21 mouse cellular contexts compared by ENCODE assay signal in the genomic region with DNA sequence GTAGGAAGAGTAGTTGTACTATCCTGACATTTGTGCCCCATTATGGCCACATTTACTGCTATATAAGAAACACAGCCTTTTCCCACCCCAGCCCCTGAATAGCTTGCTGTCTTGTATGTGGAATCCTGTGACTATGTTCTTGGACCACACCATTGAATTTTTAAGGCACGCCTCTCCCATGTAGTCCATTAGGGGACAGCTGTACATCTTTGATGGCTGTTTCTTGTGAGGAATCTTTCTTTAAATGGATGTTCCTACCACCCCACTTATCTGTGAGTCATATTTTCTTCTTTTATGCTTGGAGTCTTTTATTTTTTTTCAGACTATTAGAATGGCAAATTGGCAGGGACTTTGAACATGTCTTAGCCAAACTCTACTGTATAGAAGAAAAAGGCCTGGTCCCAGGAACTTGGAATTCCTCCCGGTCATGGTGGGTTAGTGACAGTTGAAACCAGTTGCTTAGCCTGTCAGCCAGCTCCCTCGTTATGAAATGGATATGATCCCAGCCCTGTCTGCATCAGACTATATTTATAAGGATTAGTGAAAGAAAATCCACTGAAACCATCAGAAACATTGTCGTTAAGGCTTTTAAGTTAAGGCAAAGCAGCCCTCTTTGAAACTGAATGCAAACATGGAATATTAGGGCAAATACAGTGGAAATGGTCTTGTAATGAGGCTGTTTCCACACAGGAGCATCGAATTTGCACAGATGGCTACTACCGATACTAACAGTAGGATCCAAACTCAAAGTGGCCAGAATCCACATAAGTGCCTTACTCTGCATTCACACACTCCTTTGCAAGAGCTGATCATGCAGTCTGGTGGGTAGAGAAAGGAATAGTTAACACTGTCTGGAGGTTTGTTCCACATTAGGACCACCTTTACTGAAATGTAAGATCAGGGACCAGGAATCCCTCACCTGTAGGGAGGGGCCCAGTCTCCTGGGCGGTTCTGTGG. TPM values are rescaled to one million over a fixed set of nuclear protein-coding genes. Genes with fewer than 3 reads are reported as not detected.
DNase-seq lines count a peak whose midpoint lies in the region; ATAC-seq and TF ChIP-seq lines count a peak whose summit lies in the region.
"Had no signal": no experiment of that assay in that cellular context is flagged by ENCODE, and none has a peak within 500 bp of the region (broad histone marks: within the 10 kb centered on the region; RNA-seq: fewer than 3 reads in every experiment).

No protein-coding gene starts in this region.

- H3K4me2 ChIP-seq in heart, postnatal 0 days (ENCODE audit: low read depth, low read length) = peak overlapping the region; percentile 1
- H3K4me2 ChIP-seq in midbrain, embryonic 15.5 days = no peak overlapping the region
- no peak overlapping the region for H3K4me2 ChIP-seq in midbrain, embryonic 13.5 days (replicated peaks)
- H3K4me2 ChIP-seq: liver, embryonic 11.5 days; lung, embryonic 15.5 days; neural tube, embryonic 15.5 days; stomach, embryonic 15.5 days had no signal

- no peak for TF ChIP-seq CTCF in heart, postnatal 0 days (IDR thresholded peaks at IDR 0.05; ENCODE audit: low read depth)

- peak; percentile 75 to 84 for DNase-seq in cerebellum, postnatal 14 days
- no peak for DNase-seq in cerebellum, adult 11 months
- no peak for DNase-seq in heart, postnatal 0 days (ENCODE audit: low spot score)
- no peak for DNase-seq in heart, embryonic 10.5 days (ENCODE audit: low spot score)
- DNase-seq in layer of hippocampus, adult 9-11 months = no peak
- DNase-seq in spleen, postnatal 10 days (ENCODE audit: low spot score in 2 of 2) = no peak
- DNase-seq: cerebellum, adult 8-10 months; embryo, embryonic 11 days; gastrocnemius, postnatal 14 days; retina, postnatal 1 day had no signal

- H3K4me1 ChIP-seq in heart, postnatal 0 days (ENCODE audit: control insufficient read depth, insufficient read depth) = 0 out of 2 replicates have a peak, but pooled peaks cover 4% of the 10 kb centered on the region
- no peaks in the 10 kb centered on the region for H3K4me1 ChIP-seq in heart, embryonic 10.5 days
- no peaks in the 10 kb centered on the region for H3K4me1 ChIP-seq in midbrain, embryonic 15.5 days
- H3K4me1 ChIP-seq in midbrain, embryonic 13.5 days (replicated peaks) = no peaks in the 10 kb centered on the region
- H3K4me1 ChIP-seq: lung, embryonic 15.5 days; megakaryocyte, embryonic 14.5 days; neural tube, embryonic 15.5 days; stomach, embryonic 15.5 days had no signal

- peaks cover 12% of the 10 kb centered on the region; the same call in 1 of the 2 replicates for H3K36me3 ChIP-seq in heart, postnatal 0 days (replicated peaks; ENCODE audit: control insufficient read depth, insufficient read depth, low read length)
- peaks cover 70% of the 10 kb centered on the region for H3K36me3 ChIP-seq in heart, embryonic 10.5 days
- peaks cover 50% of the 10 kb centered on the region for H3K36me3 ChIP-seq in midbrain, embryonic 15.5 days (replicated peaks)
- peaks cover 74% of the 10 kb centered on the region for H3K36me3 ChIP-seq in midbrain, embryonic 13.5 days
- H3K36me3 ChIP-seq: stomach, embryonic 15.5 days had no signal

- H3K27ac ChIP-seq in heart, postnatal 0 days (ENCODE audit: low read depth) = no peak overlapping the region
- no peak overlapping the region for H3K27ac ChIP-seq in heart, embryonic 10.5 days
- H3K27ac ChIP-seq in midbrain, embryonic 15.5 days = 0 out of 2 replicates have a peak overlapping the region, but pooled peaks have one; percentile 4
- no peak overlapping the region for H3K27ac ChIP-seq in midbrain, embryonic 13.5 days
- H3K27ac ChIP-seq: kidney, postnatal 0 days; layer of hippocampus, adult 2 months; lung, embryonic 15.5 days; neural tube, embryonic 15.5 days; stomach, embryonic 15.5 days had no signal

- H3K9ac ChIP-seq in heart, postnatal 0 days (replicated peaks; ENCODE audit: low read depth, low read length) = no peak overlapping the region
- no peak overlapping the region for H3K9ac ChIP-seq in midbrain, embryonic 15.5 days
- H3K9ac ChIP-seq in midbrain, embryonic 13.5 days (replicated peaks) = no peak overlapping the region
- H3K9ac ChIP-seq: lung, embryonic 15.5 days; neural tube, embryonic 15.5 days; stomach, embryonic 15.5 days had no signal

- 80% methylated on average over 7 of the region's 7 CpGs for WGBS in heart, postnatal 0 days
- WGBS in heart, embryonic 10.5 days = 88% methylated on average over 7 of the region's 7 CpGs
- 90% methylated on average over 7 of the region's 7 CpGs for WGBS in midbrain, embryonic 15.5 days
- WGBS in midbrain, embryonic 13.5 days = 91% methylated on average over 7 of the region's 7 CpGs

- no peak overlapping the region for H3K4me3 ChIP-seq in heart, postnatal 0 days (ENCODE audit: low read depth, low read length)
- H3K4me3 ChIP-seq in heart, embryonic 10.5 days = no peak overlapping the region
- no peak overlapping the region for H3K4me3 ChIP-seq in midbrain, embryonic 15.5 days
- no peak overlapping the region for H3K4me3 ChIP-seq in midbrain, embryonic 13.5 days (replicated peaks)
- H3K4me3 ChIP-seq: layer of hippocampus, adult 2 months; lung, embryonic 15.5 days; megakaryocyte, embryonic 14.5 days; neural tube, embryonic 15.5 days; stomach, embryonic 15.5 days had no signal

- ATAC-seq in heart, postnatal 0 days (ENCODE audit: insufficient read depth, low read depth) = no peak
- ATAC-seq in midbrain, embryonic 15.5 days (replicated peaks) = 0 out of 2 replicates have a peak, but pooled peaks have one; percentile 38
- no peak for ATAC-seq in midbrain, embryonic 13.5 days
- ATAC-seq: intestine, postnatal 0 days had no signal

- no peak for TF ChIP-seq EP300 in heart, postnatal 0 days (IDR thresholded peaks at IDR 0.05; ENCODE audit: low read depth)

- no peaks in the 10 kb centered on the region for H3K27me3 ChIP-seq in heart, postnatal 0 days (ENCODE audit: control insufficient read depth, insufficient read depth, low read length)
- no peaks in the 10 kb centered on the region for H3K27me3 ChIP-seq in heart, embryonic 10.5 days (ENCODE audit: insufficient read depth, poor library complexity, severe bottlenecking)
- H3K27me3 ChIP-seq in midbrain, embryonic 15.5 days (replicated peaks) = no peaks in the 10 kb centered on the region
- no peaks in the 10 kb centered on the region for H3K27me3 ChIP-seq in midbrain, embryonic 13.5 days
- H3K27me3 ChIP-seq: lung, embryonic 15.5 days; megakaryocyte, embryonic 14.5 days; neural tube, embryonic 15.5 days; stomach, embryonic 15.5 days had no signal

- no peaks in the 10 kb centered on the region for H3K9me3 ChIP-seq in heart, postnatal 0 days (replicated peaks; ENCODE audit: control insufficient read depth, low read length)
- H3K9me3 ChIP-seq in heart, embryonic 10.5 days = no peaks in the 10 kb centered on the region
- no peaks in the 10 kb centered on the region for H3K9me3 ChIP-seq in midbrain, embryonic 15.5 days
- no peaks in the 10 kb centered on the region for H3K9me3 ChIP-seq in midbrain, embryonic 13.5 days
- H3K9me3 ChIP-seq: lung, embryonic 15.5 days; neural tube, embryonic 15.5 days; stomach, embryonic 15.5 days had no signal

RNA-seq across cellular contexts. Expression of a gene that starts 2.4 kb away (rescaled TPM):
- 18.1 and 27.7 TPM in 2 replicates for total RNA-seq in heart, postnatal 0 days (2014; rRNA removed; ENCODE audit: low replicate concordance)
- polyA plus RNA-seq in heart, postnatal 0 days (2015; fragmentation: Nextera tagmentation; extraction: Ambion mirVana) = 25.0 and 27.7 TPM in 2 replicates
- 0.89 and 1.1 TPM in 2 replicates for polyA plus RNA-seq in heart, embryonic 10.5 days (2016; fragmentation: Nextera tagmentation; extraction: Ambion mirVana)
- polyA plus RNA-seq in midbrain, embryonic 15.5 days (2015; fragmentation: Nextera tagmentation; extraction: Ambion mirVana) = 1.6 and 1.9 TPM in 2 replicates
- polyA plus RNA-seq in midbrain, embryonic 13.5 days (2015; fragmentation: Nextera tagmentation; extraction: Ambion mirVana) = 2.2 and 2.8 TPM in 2 replicates
- total RNA-seq: hematopoietic stem cell, adult 5-6 weeks had no signal

Comparison
In these comparisons a context has a peak if more than half of its experiments do, and no peak if none do; other contexts are left out.
1. DNase-seq: peak in cerebellum, postnatal 14 days (2 of 2); none in cerebellum, adult 11 months (single experiment), heart, postnatal 0 days (single experiment), heart, embryonic 10.5 days (single experiment), layer of hippocampus, adult 9-11 months (single experiment) and spleen, postnatal 10 days (0 of 2).